Mouse (Mus musculus) embryonic facial prominence, embryonic 11.5 days (tissue): ENCODE data around the gene Ppm1k. TPM values are rescaled to one million over a fixed set of nuclear protein-coding genes. Genes with fewer than 3 reads are reported as not detected.
"Not testable (repeated sequence)": the region's sequence is repeated elsewhere in the genome, so short reads cannot be mapped to it uniquely, and the experiment has no call there.

Source experiments
- ATAC-seq: fragments of 200-750 bp; cut with Nextera tagmentation; replicated peaks from 2 replicates; pipeline ENCODE4 v1.8.0; 2017; ENCODE audit warnings: low read depth; ENCODE audit not compliant: insufficient number of reproducible peaks, low FRiP score, low TSS enrichment
- DNase-seq: peaks from one replicate; pipeline ENCODE4 v3.0.0-alpha.2; 2015; ENCODE audit warnings: low spot score
- H3K27ac ChIP-seq: fragments of 300-500 bp; sonication (generic); replicated peaks from 2 replicates; pipeline ENCODE4 v1.5.1; 2014; ENCODE audit warnings: mild to moderate bottlenecking, low read depth, low read length, control low read depth
- H3K27me3 ChIP-seq: fragments of 300-500 bp; sonication (generic); 2 replicates; pipeline ENCODE4 v1.6.1; 2014; ENCODE audit warnings: mild to moderate bottlenecking, low read length, moderate library complexity, mixed read lengths; ENCODE audit not compliant: control insufficient read depth, insufficient read depth
- H3K36me3 ChIP-seq: fragments of 300-500 bp; sonication (generic); replicated peaks from 2 replicates; pipeline ENCODE4 v1.6.1; 2014; ENCODE audit warnings: low read depth, mild to moderate bottlenecking, low read length, moderate library complexity, mixed read lengths; ENCODE audit not compliant: control insufficient read depth, insufficient read depth
- H3K4me1 ChIP-seq: fragments of 300-500 bp; sonication (generic); 2 replicates; pipeline ENCODE4 v1.6.1; 2014; ENCODE audit warnings: low read length, mixed read lengths; ENCODE audit not compliant: control insufficient read depth, insufficient read depth
- H3K4me2 ChIP-seq: fragments of 300-500 bp; sonication (generic); 2 replicates; pipeline ENCODE4 v1.6.1; 2014; ENCODE audit warnings: low read depth, mild to moderate bottlenecking, control low read depth, low read length, moderate library complexity
- H3K4me3 ChIP-seq: fragments of 300-500 bp; sonication (generic); 2 replicates; pipeline ENCODE4 v1.5.1; 2014; ENCODE audit warnings: low read depth, low read length, control low read depth
- H3K9ac ChIP-seq: fragments of 300-500 bp; sonication (generic); replicated peaks from 2 replicates; pipeline ENCODE4 v1.6.1; 2014; ENCODE audit warnings: mild to moderate bottlenecking, control low read depth, low read length
- H3K9me3 ChIP-seq: fragments of 300-500 bp; sonication (generic); replicated peaks from 2 replicates; pipeline ENCODE4 v1.6.1; 2016; ENCODE audit warnings: mild to moderate bottlenecking, low read length, inconsistent platforms, mixed read lengths; ENCODE audit not compliant: control insufficient read depth
- WGBS: fragments of 180-500 bp; shearing (Covaris S2); extraction: QIAGEN DNeasy Blood & Tissue Kit; methylation state at CpG from one replicate; pipeline ENCODE4 v1.1.7; 2014; 5-methylcytosine and 5-hydroxymethylcytosine counted together
- polyA plus RNA-seq: library from polyadenylated mRNA; unstranded; fragments of >200 nt; fragmentation: Nextera tagmentation; extraction: Ambion mirVana; gene quantifications from 2 replicates; pipeline ENCODE4 v1.2.1, GENCODE M21; 2014

The Ppm1k gene
- polyA plus RNA-seq, 1 experiment from 2014 or later = 4.3 TPM

- 9% methylated on average over 3 of the region's 3 CpGs for WGBS
- ATAC-seq, H3K27me3 ChIP-seq, H3K27ac ChIP-seq, H3K9me3 ChIP-seq, H3K4me3 ChIP-seq, DNase-seq, H3K4me1 ChIP-seq, H3K36me3 ChIP-seq, H3K4me2 ChIP-seq, H3K9ac ChIP-seq: not testable (repeated sequence)
Observed at GRCm38 (mm10) chr6:57468161-57468560, 67.1 kb downstream of the Ppm1k start.

Other genes starting within 250 kb of the Ppm1k start
- not detected in 2 replicates for gene Vmn1r16, start 206.0 kb downstream of the Ppm1k start, polyA plus RNA-seq
- gene Vmn1r17, start 171.7 kb downstream of the Ppm1k start, polyA plus RNA-seq = not detected in 2 replicates
- gene Vmn1r18, start 139.7 kb downstream of the Ppm1k start, polyA plus RNA-seq = not detected in 2 replicates
- not detected in 2 replicates for gene Vmn1r19, start 131.7 kb downstream of the Ppm1k start, polyA plus RNA-seq
- gene Vmn1r20, start 106.5 kb downstream of the Ppm1k start, polyA plus RNA-seq = not detected in 2 replicates
- 3.5 and 3.8 TPM in 2 replicates for gene Herc6, start 45.5 kb upstream of the Ppm1k start, polyA plus RNA-seq
- 18.5 and 19.7 TPM in 2 replicates for gene Pyurf, start 156.6 kb upstream of the Ppm1k start, polyA plus RNA-seq
- 48.5 and 51.1 TPM in 2 replicates for gene Lancl2, start 167.1 kb upstream of the Ppm1k start, polyA plus RNA-seq